Mouse (Mus musculus): ENCODE results near the gene Erg28. TPM values are rescaled to one million over a fixed set of nuclear protein-coding genes. Genes with fewer than 3 reads are reported as not detected.

The Erg28 gene
- polyA plus RNA-seq, 1 experiment from 2014 or later: 115 TPM

DNA sequence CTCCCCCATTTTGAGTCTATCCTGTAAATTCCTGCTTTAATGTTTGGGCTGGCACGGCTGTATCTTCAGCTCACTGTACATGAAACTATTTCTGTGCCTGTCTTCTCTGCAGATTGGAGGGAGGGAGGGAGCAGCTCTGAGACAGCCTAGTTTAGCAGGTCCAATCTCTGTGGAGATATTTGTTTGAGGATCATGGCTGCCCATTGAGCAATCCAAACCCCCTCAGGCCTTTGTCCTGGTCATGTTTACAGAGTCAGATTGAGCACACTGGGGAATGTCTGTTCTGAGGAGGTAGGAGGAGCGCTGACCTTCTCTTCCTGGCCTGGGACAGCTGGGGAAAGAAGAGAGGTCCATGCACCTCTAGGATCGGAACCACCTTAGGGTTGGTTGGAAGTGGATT is 58.1 kb downstream of the Erg28 start:
- no peak overlapping the region for H3K27ac ChIP-seq
- no peak overlapping the region for H3K4me3 ChIP-seq
- WGBS: 71% methylated on average over 3 of the region's 3 CpGs
- no peak overlapping the region for H3K4me2 ChIP-seq (replicated peaks)
- no peaks in the 10 kb centered on the region for H3K4me1 ChIP-seq
- H3K36me3 ChIP-seq: no peaks in the 10 kb centered on the region
- peaks cover 3% of the 10 kb centered on the region; the same call in 1 of the 2 replicates for H3K27me3 ChIP-seq
- no peak for ATAC-seq (ENCODE audit: low FRiP score, low read depth)
- no peak overlapping the region for H3K9ac ChIP-seq
- no peaks in the 10 kb centered on the region for H3K9me3 ChIP-seq

Other genes with a start within 250 kb of the Erg28 start
- 0.89 and 1.2 TPM in 2 replicates for gene Jdp2, start 225.5 kb downstream of the Erg28 start, polyA plus RNA-seq (2015; fragmentation: Nextera tagmentation; extraction: Ambion mirVana)
- gene Batf, start 137.9 kb downstream of the Erg28 start, polyA plus RNA-seq (2015; fragmentation: Nextera tagmentation; extraction: Ambion mirVana): 3.3 and 3.5 TPM in 2 replicates
- 2.2 and 3.2 TPM in 2 replicates for gene Flvcr2, start 78.0 kb downstream of the Erg28 start, polyA plus RNA-seq (2015; fragmentation: Nextera tagmentation; extraction: Ambion mirVana)
- 10.4 and 13.8 TPM in 2 replicates for gene Ttll5, start 109 bp upstream of the Erg28 start, polyA plus RNA-seq (2015; fragmentation: Nextera tagmentation; extraction: Ambion mirVana)